Mouse (Mus musculus): Measurements from ENCODE around the gene Sgk1.

The Sgk1 gene

GRCm38 (mm10) chr10:21978421-21978820 is 96.4 kb downstream of the Sgk1 start:
- DNase-seq: no peak

GRCm38 (mm10) chr10:21979286-21979965 is 97.4 kb downstream of the Sgk1 start:
- DNase-seq: no peak

- DNase-seq: no peak
Measured at GRCm38 (mm10) chr10:21980780-21981435, 98.9 kb downstream of the Sgk1 start.

- no peak for DNase-seq
Measured at GRCm38 (mm10) chr10:21982303-21982702, 100.3 kb downstream of the Sgk1 start.

- DNase-seq: no peak
Measured at GRCm38 (mm10) chr10:21988489-21988888, 106.5 kb downstream of the Sgk1 start.

- peak; percentile 94 for DNase-seq
Measured at GRCm38 (mm10) chr10:21991351-21991840, 109.4 kb downstream of the Sgk1 start.

- DNase-seq: peak; percentile 54
Measured at GRCm38 (mm10) chr10:21991986-21992833, 110.2 kb downstream of the Sgk1 start.

GRCm38 (mm10) chr10:21992834-21993514 is 111.0 kb downstream of the Sgk1 start:
- DNase-seq: peak; percentile 89

GRCm38 (mm10) chr10:21993515-21994373 is 111.8 kb downstream of the Sgk1 start:
- peak; percentile 77 for DNase-seq

- DNase-seq: peak; percentile 98
Measured at GRCm38 (mm10) chr10:21994431-21994914, 112.5 kb downstream of the Sgk1 start.

GRCm38 (mm10) chr10:21995221-21995620 is 113.2 kb downstream of the Sgk1 start:
- DNase-seq: peak; percentile 84

- DNase-seq: peak; percentile 91
Measured at GRCm38 (mm10) chr10:21995661-21996308, 113.8 kb downstream of the Sgk1 start.

- no peak for DNase-seq
Measured at GRCm38 (mm10) chr10:21996660-21997447, 114.9 kb downstream of the Sgk1 start.

GRCm38 (mm10) chr10:21997550-21998204 is 115.7 kb downstream of the Sgk1 start:
- no peak for DNase-seq

- no peak for DNase-seq
Measured at GRCm38 (mm10) chr10:21998503-21999180, 116.7 kb downstream of the Sgk1 start.

- no peak for DNase-seq
Measured at GRCm38 (mm10) chr10:22000491-22001306, 118.7 kb downstream of the Sgk1 start.

GRCm38 (mm10) chr10:22001621-22002020 is 119.6 kb downstream of the Sgk1 start:
- DNase-seq: no peak

GRCm38 (mm10) chr10:22004763-22005162 is 122.8 kb downstream of the Sgk1 start:
- DNase-seq: no peak

All from kidney, adult 9 months (tissue).